Mouse (Mus musculus): ENCODE measurements around the gene Rap1gds1.

DNA sequence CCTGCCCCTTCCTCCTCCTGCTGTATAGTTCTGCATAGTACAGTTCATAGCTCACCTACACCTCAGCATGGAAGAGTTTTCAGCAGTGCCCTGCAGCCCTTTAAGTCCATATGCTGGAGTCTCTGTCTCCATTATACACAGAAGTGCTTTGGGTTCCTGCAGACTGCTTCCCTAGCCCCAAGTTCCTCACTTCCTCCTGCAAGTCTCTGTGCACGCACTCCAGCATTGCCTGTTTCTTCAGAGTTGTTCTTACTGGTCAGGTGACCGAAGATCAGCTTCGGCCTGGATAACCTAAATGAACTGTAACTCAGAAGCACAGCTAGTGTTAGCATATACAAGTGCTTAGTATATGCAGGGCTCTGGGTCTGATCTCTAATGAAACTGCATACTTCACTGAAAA is 12.9 kb downstream of the Rap1gds1 start:
- no peak for TF ChIP-seq CTCF (conservative IDR thresholded peaks at IDR 0.05; ENCODE audit: low read length)
- no peak for TF ChIP-seq POU5F1 (IDR thresholded peaks at IDR 0.05; ENCODE audit: borderline replicate concordance, low read length)

All from E14TG2a.4 (cell line).